Mouse (Mus musculus) heart, embryonic 10.5 days (tissue): Measurements from ENCODE around the gene Zfp260. TPM values are rescaled to one million over a fixed set of nuclear protein-coding genes. Genes with fewer than 3 reads are reported as not detected.

Experiments used
- DNase-seq: peaks from one replicate; pipeline ENCODE4 v3.0.0-alpha.2; 2017; ENCODE audit warnings: low spot score
- H3K27ac ChIP-seq: fragments of 300-500 bp; sonication (generic); 2 replicates; pipeline ENCODE4 v1.5.1; 2016; ENCODE audit warnings: mild to moderate bottlenecking
- H3K27me3 ChIP-seq: fragments of 300-500 bp; sonication (generic); 2 replicates; pipeline ENCODE4 v1.6.1; 2016; ENCODE audit warnings: mild to moderate bottlenecking; ENCODE audit not compliant: poor library complexity, insufficient read depth, severe bottlenecking
- H3K36me3 ChIP-seq: fragments of 300-500 bp; sonication (generic); 2 replicates; pipeline ENCODE4 v1.6.1; 2016; ENCODE audit warnings: mild to moderate bottlenecking, moderate library complexity
- H3K4me1 ChIP-seq: fragments of 300-500 bp; sonication (generic); 2 replicates; pipeline ENCODE4 v1.6.1; 2016; ENCODE audit warnings: mild to moderate bottlenecking
- H3K4me3 ChIP-seq: fragments of 300-500 bp; sonication (generic); 2 replicates; pipeline ENCODE4 v1.5.1; 2016; ENCODE audit warnings: mild to moderate bottlenecking, moderate library complexity
- H3K9me3 ChIP-seq: fragments of 300-500 bp; sonication (generic); 2 replicates; pipeline ENCODE4 v1.6.1; 2016; ENCODE audit warnings: mild to moderate bottlenecking, moderate library complexity
- WGBS: fragments of 180-500 bp; shearing (Covaris S2); methylation state at CpG from one replicate; pipeline ENCODE4 v1.1.7; 2016; 5-methylcytosine and 5-hydroxymethylcytosine counted together
- microRNA-seq: library from miRNA; unstranded; fragments of <30 nt; microRNA quantifications from one replicate; pipeline ENCODE4, GENCODE M21; 2017
- polyA plus RNA-seq: library from polyadenylated mRNA; unstranded; fragments of >200 nt; fragmentation: Nextera tagmentation; extraction: Ambion mirVana; gene quantifications from 2 replicates; pipeline ENCODE4 v1.2.1, GENCODE M21; 2016

The Zfp260 gene
- polyA plus RNA-seq, 1 experiment from 2014 or later = 91.7 TPM

DNA sequence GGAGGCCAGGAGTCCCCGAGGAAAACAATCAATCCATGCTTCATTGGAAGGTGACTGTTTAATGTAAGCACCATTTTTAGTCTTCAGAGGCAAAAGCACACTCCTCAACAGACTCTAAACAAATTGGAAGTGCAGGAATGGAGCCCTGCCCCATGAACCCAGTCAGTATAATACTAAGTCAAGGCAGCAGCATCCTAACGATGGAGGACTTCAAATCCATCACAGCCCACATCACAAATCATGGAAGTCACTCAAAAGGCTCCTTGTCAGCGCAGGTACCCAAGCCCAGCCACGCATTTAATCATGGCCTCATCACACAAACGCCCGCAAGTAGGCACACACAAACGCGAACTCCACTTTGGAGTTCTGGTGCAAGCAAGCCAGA, 48.6 kb downstream of the Zfp260 start:
- DNase-seq = no peak
- Histone ChIP-seq H3K9me3 (no peaks in the 10 kb centered on the region; the same call in 1 of the 2 replicates), H3K4me3 (peak overlapping the region; percentile 74), H3K27me3 (no peaks in the 10 kb centered on the region), H3K36me3 (peaks cover 53% of the 10 kb centered on the region), H3K4me1 (0 out of 2 replicates have a peak, but pooled peaks cover 4% of the 10 kb centered on the region), H3K27ac (peak overlapping the region; percentile 89)
- 21% methylated on average over 8 of the region's 8 CpGs for WGBS

DNA sequence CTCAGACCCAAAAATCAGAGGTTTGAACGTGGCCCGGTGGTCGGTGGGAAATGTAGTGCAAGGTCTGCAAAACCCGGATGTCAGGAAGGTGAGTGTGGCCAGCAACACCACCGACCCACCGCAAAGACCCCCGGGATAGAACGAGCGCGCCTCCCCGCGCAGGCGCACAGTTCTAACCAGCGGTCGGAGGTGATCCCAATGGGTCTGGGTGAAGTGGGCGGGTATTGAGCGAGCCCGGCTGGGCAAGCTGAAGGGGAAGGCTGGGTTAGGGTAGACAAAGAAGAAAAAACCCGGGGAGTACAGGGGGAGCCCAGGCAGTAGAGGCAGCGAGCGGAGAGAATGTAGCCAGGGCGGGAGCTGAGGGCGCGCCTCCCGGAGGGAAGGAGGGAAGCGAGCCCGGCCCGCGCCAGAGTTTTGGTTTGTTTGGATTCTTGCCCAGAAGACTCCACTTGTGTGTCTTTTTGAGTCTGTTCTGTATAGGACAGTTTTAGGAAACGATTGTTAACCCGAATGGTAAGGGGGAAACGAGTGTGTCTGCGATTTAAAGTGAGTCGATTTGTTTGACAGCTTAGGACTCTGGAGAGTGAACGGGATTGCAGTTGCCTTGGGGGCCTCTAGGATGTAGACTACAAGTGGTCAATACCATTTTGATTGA, 49.1 kb downstream of the Zfp260 start:
- WGBS = 6% methylated on average over 35 of the region's 35 CpGs
- Histone ChIP-seq H3K4me3 (peak overlapping the region; percentile 74), H3K27me3 (no peaks in the 10 kb centered on the region), H3K9me3 (peaks cover 5% of the 10 kb centered on the region), H3K27ac (peak overlapping the region; percentile 89), H3K36me3 (peaks cover 54% of the 10 kb centered on the region), H3K4me1 (0 out of 2 replicates have a peak, but pooled peaks cover 4% of the 10 kb centered on the region)
- peak; percentile 95 for DNase-seq

DNA sequence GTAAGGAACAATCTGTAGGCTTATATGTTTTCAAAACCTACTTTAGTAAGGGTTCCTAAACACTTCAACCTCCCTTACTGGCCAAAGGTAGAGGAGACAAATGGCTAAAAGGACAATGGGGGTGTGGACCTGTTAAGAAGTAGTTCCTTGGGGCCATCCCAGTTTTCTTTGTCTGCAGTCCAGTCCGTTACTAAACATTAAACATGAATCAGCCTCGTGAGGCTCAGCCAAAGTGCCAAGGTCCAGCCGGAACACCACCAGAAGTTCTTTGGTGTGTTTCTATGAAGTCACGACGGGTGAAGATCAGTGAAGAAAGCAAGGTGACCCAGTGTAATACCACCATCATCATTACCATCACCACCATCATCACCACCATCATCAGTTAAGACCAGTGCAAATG, 52.4 kb downstream of the Zfp260 start:
- no peaks in the 10 kb centered on the region for H3K27me3 ChIP-seq
- H3K27ac ChIP-seq = no peak overlapping the region
- H3K36me3 ChIP-seq = peaks cover 68% of the 10 kb centered on the region
- no peak for DNase-seq
- 0 out of 2 replicates have a peak, but pooled peaks cover 4% of the 10 kb centered on the region for H3K4me1 ChIP-seq
- 93% methylated on average over 5 of the region's 5 CpGs for WGBS
- H3K4me3 ChIP-seq = no peak overlapping the region
- peaks cover 34% of the 10 kb centered on the region for H3K9me3 ChIP-seq

DNA sequence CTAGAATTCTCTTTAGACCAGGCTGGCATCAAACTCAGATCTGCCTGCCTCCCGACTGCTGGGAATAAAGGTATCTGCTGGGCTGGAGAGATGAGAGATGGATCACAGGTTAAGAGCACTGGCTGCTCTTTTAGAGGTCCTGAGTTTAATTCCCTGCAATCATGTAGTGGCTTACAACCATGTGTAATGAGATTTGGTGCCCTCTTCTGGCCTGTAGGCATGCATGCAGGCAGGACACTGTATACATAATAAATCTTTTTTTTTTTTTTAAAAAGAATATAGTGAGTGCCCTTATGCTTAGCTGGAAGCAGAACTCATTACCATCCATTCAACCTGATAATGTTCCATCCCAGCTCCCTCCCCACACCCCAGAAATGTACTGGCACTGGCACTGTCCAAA, 59.5 kb downstream of the Zfp260 start:
- H3K36me3 ChIP-seq = peaks cover 94% of the 10 kb centered on the region
- no peaks in the 10 kb centered on the region for H3K4me1 ChIP-seq
- peaks cover 72% of the 10 kb centered on the region for H3K9me3 ChIP-seq
- no peaks in the 10 kb centered on the region for H3K27me3 ChIP-seq
- DNase-seq = no peak
- H3K4me3 ChIP-seq = no peak overlapping the region
- H3K27ac ChIP-seq = no peak overlapping the region
- WGBS = 79% methylated on average over 1 of the region's 1 CpGs

DNA sequence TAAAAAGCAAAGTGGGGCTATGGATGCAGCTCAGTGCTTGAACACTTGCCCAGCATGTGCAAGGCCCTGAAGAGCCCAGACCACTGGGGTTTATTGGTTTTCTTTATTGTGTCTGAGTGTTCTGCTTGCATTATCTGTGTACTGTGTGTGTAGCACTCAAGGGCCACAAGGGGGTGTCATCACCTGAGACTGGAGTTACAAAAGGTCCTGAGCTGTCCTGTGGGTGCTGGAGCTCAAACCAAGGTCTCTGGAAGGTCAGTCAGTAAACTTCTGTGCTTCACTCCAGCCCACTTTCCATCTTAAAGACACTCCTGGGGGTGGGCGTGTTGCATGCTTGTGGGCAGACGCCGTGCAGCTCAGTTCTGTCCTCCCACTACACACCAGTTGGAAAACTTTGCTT, 60.9 kb downstream of the Zfp260 start:
- no peak for DNase-seq
- no peaks in the 10 kb centered on the region for H3K4me1 ChIP-seq
- H3K9me3 ChIP-seq = peaks cover 69% of the 10 kb centered on the region
- no peak overlapping the region for H3K4me3 ChIP-seq
- no peak overlapping the region for H3K27ac ChIP-seq
- H3K36me3 ChIP-seq = peaks cover 94% of the 10 kb centered on the region
- WGBS = 93% methylated on average over 3 of the region's 3 CpGs
- H3K27me3 ChIP-seq = no peaks in the 10 kb centered on the region

Small RNA genes within 50 kb of the gene (microRNA-seq; reads per million reads assigned to microRNA genes)
- gene Gm23368 = not detected

Other genes with a start within 250 kb of the Zfp260 start
- 4.4 and 5.7 TPM in 2 replicates for gene Zfp940, start 241.1 kb upstream of the Zfp260 start, polyA plus RNA-seq
- 3.7 and 6.3 TPM in 2 replicates for gene Zfp420, start 234.8 kb upstream of the Zfp260 start, polyA plus RNA-seq
- 8.2 and 9.5 TPM in 2 replicates for gene Zfp27, start 188.2 kb upstream of the Zfp260 start, polyA plus RNA-seq
- gene Zfp383, start 186.6 kb upstream of the Zfp260 start, polyA plus RNA-seq = 2.1 and 3.7 TPM in 2 replicates
- gene Zfp74, start 140.7 kb upstream of the Zfp260 start, polyA plus RNA-seq = 10.3 and 10.9 TPM in 2 replicates
- gene Zfp568, start 110.8 kb upstream of the Zfp260 start, polyA plus RNA-seq = 32.0 and 33.8 TPM in 2 replicates
- gene Zfp14, start 43.4 kb upstream of the Zfp260 start, polyA plus RNA-seq = 2.7 and 3.2 TPM in 2 replicates
- gene Zfp82, start 21.9 kb upstream of the Zfp260 start, polyA plus RNA-seq = 4.5 and 5.2 TPM in 2 replicates
- 0.34 and 1.0 TPM in 2 replicates for gene Gm26920, start 4.4 kb upstream of the Zfp260 start, polyA plus RNA-seq
- 7.0 and 10.7 TPM in 2 replicates for gene Zfp566, start 4.2 kb upstream of the Zfp260 start, polyA plus RNA-seq
- 9.5 and 10.8 TPM in 2 replicates for gene Zfp382, start 27.2 kb downstream of the Zfp260 start, polyA plus RNA-seq
- gene Zfp146, start 75.0 kb downstream of the Zfp260 start, polyA plus RNA-seq = 8.6 and 9.5 TPM in 2 replicates
- 163 and 277 TPM in 2 replicates for gene Cox7a1, start 89.4 kb downstream of the Zfp260 start, polyA plus RNA-seq
- 76.6 and 84.1 TPM in 2 replicates for gene Capns1, start 104.0 kb downstream of the Zfp260 start, polyA plus RNA-seq
- gene Polr2i, start 137.2 kb downstream of the Zfp260 start, polyA plus RNA-seq = 122 and 127 TPM in 2 replicates
- gene Tbcb, start 137.5 kb downstream of the Zfp260 start, polyA plus RNA-seq = 212 and 246 TPM in 2 replicates
- not detected in 2 replicates for gene Ovol3, start 140.9 kb downstream of the Zfp260 start, polyA plus RNA-seq
- 0.29 and 0.43 TPM in 2 replicates for gene Thap8, start 185.3 kb downstream of the Zfp260 start, polyA plus RNA-seq
- gene Wdr62, start 185.6 kb downstream of the Zfp260 start, polyA plus RNA-seq = 11.4 and 13.9 TPM in 2 replicates
- 10.4 and 18.4 TPM in 2 replicates for gene Clip3, start 197.0 kb downstream of the Zfp260 start, polyA plus RNA-seq
- 68.2 and 71.8 TPM in 2 replicates for gene Alkbh6, start 213.9 kb downstream of the Zfp260 start, polyA plus RNA-seq
- 26.8 and 43.1 TPM in 2 replicates for gene Syne4, start 220.0 kb downstream of the Zfp260 start, polyA plus RNA-seq
- gene E130208F15Rik, start 227.0 kb downstream of the Zfp260 start, polyA plus RNA-seq = 2.5 and 3.2 TPM in 2 replicates
- 15.1 and 16.4 TPM in 2 replicates for gene Sdhaf1, start 229.1 kb downstream of the Zfp260 start, polyA plus RNA-seq